Mouse (Mus musculus) lung, adult 2 months (tissue): ENCODE measurements around the gene Wwox.

Experiments
- CTCF ChIP-seq: fragments of 200-500 bp; IDR thresholded peaks from 2 replicates; pipeline ENCODE4 v1.5.1; 2011; ENCODE audit warnings: mild to moderate bottlenecking, low read length, control low read depth; ENCODE audit not compliant: insufficient read depth
- POLR2A ChIP-seq: fragments of 200-500 bp; IDR thresholded peaks from 2 replicates; pipeline ENCODE4 v1.6.1; 2011; ENCODE audit warnings: low read depth, mild to moderate bottlenecking, control low read depth, low read length, borderline replicate concordance; ENCODE audit errors: extremely low read depth

- TF ChIP-seq CTCF (no peak), POLR2A (no peak)
These were observed 90.1 kb downstream of the Wwox start for GRCm38 (mm10) chr8:114529581-114529980.
